In the genomic region with DNA sequence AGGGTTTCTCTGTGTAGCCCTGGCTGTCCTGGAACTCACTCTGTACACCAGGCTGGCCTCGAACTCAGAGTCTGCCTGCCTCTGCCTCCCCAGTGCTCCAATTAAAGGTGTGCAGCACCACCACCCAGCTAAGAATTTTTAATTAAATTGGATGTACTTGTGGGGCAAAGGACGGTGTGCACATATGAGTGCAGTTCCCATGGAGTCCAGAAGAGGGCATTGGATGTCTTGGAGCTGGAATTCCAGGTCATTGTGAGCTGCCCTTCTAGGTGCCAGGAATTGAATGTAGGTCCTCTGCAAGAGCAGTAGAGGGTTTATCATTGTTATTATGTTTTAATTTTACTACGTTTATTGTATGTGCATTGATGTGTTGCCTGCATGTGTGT, we compare ENCODE assay signal across 8 mouse cellular contexts. TPM values are rescaled to one million over a fixed set of nuclear protein-coding genes. Genes with fewer than 3 reads are reported as not detected.
A peak's percentile ranks its signal among the peaks of the same experiment; 100 is the strongest.
DNase-seq lines count a peak whose midpoint lies in the region; ATAC-seq and TF ChIP-seq lines count a peak whose summit lies in the region.

No protein-coding gene starts in this region.

- no peaks in the 10 kb centered on the region for H3K27me3 ChIP-seq in heart, embryonic 10.5 days (ENCODE audit: insufficient read depth, poor library complexity, severe bottlenecking)
- no peaks in the 10 kb centered on the region for H3K27me3 ChIP-seq in liver, postnatal 0 days (ENCODE audit: insufficient read depth, low read length)

- H3K36me3 ChIP-seq in heart, embryonic 10.5 days = no peaks in the 10 kb centered on the region
- no peaks in the 10 kb centered on the region for H3K36me3 ChIP-seq in liver, postnatal 0 days (replicated peaks; ENCODE audit: insufficient read depth, low read length)

- 0 out of 2 replicates have a peak overlapping the region, but pooled peaks have one; percentile 47 for H3K27ac ChIP-seq in heart, embryonic 10.5 days
- peak overlapping the region; percentile 70 for H3K27ac ChIP-seq in liver, postnatal 0 days (ENCODE audit: low read depth)

- WGBS in heart, embryonic 10.5 days = 17% methylated on average over 3 of the region's 3 CpGs
- 20% methylated on average over 3 of the region's 3 CpGs for WGBS in liver, postnatal 0 days (ENCODE audit: insufficient replicate concordance)

- H3K9ac ChIP-seq in liver, postnatal 0 days (replicated peaks) = 0 out of 2 replicates have a peak overlapping the region, but pooled peaks have one; percentile 11

- TF ChIP-seq EP300 in liver, postnatal 0 days (IDR thresholded peaks at IDR 0.05; ENCODE audit: low read depth) = no peak

- no peak for ATAC-seq in liver, postnatal 0 days
- ATAC-seq in erythroblast, adult 5-6 weeks (replicated peaks; ENCODE audit: low FRiP score, poor library complexity, severe bottlenecking) = no peak

- H3K4me3 ChIP-seq in heart, embryonic 10.5 days = no peak overlapping the region
- H3K4me3 ChIP-seq in liver, postnatal 0 days (ENCODE audit: low read depth, low read length) = 0 out of 2 replicates have a peak overlapping the region, but pooled peaks have one; percentile 17

- no peaks in the 10 kb centered on the region; the same call in 1 of the 2 replicates for H3K4me1 ChIP-seq in heart, embryonic 10.5 days
- peaks cover 13% of the 10 kb centered on the region for H3K4me1 ChIP-seq in liver, postnatal 0 days (ENCODE audit: insufficient read depth)

- H3K4me2 ChIP-seq in liver, postnatal 0 days (ENCODE audit: low read depth, low read length) = peak overlapping the region; percentile 55

- TF ChIP-seq CTCF in liver, postnatal 0 days (IDR thresholded peaks at IDR 0.05; ENCODE audit: low read depth) = peak; percentile 81

- peak; percentile 42 to 50 for DNase-seq in adrenal gland, postnatal 36 days
- no peak for DNase-seq in adrenal gland, postnatal 4 days (ENCODE audit: low spot score in 2 of 2)
- peak; percentile 24 for DNase-seq in right cerebral cortex, postnatal 4 days
- DNase-seq in right cerebral cortex, adult 18-20 months = no peak
- no peak for DNase-seq in heart, embryonic 10.5 days (ENCODE audit: low spot score)
- peak; percentile 54 for DNase-seq in liver, postnatal 0 days
- DNase-seq in layer of hippocampus, postnatal 25 days (ENCODE audit: extremely low spot score in 1 of 2, low spot score in 1 of 2) = no peak

- no peaks in the 10 kb centered on the region for H3K9me3 ChIP-seq in heart, embryonic 10.5 days
- H3K9me3 ChIP-seq in liver, postnatal 0 days (ENCODE audit: low read length) = no peaks in the 10 kb centered on the region

RNA-seq across cellular contexts. Expression of a gene that starts 3.4 kb away (rescaled TPM):
- 10 to 100 TPM; 90.5 to 96.3 TPM for total RNA-seq in adrenal gland, postnatal 36 days (2021)
- 10 to 100 TPM; 58.4 to 69.9 TPM for total RNA-seq in adrenal gland, postnatal 4 days (2021)
- 33.5 and 45.5 TPM in 2 replicates for polyA plus RNA-seq in heart, embryonic 10.5 days (2016; fragmentation: Nextera tagmentation; extraction: Ambion mirVana)
- 6.1 and 6.9 TPM in 2 replicates for polyA plus RNA-seq in liver, postnatal 0 days (2015; fragmentation: Nextera tagmentation; extraction: Ambion mirVana)
- total RNA-seq in erythroblast, adult 5-6 weeks (2015; ENCODE audit: low replicate concordance) = 1.7 and 5.0 TPM in 2 replicates
- total RNA-seq in erythroblast, adult 5-6 weeks (2017; ENCODE audit: low replicate concordance) = 7.4 and 22.4 TPM in 2 replicates
- 10 to 100 TPM; 56.2 to 61.6 TPM for total RNA-seq in layer of hippocampus, postnatal 25 days (2021)

RNA-seq across cellular contexts. Expression of a gene that starts 18.7 kb away (rescaled TPM):
- total RNA-seq in adrenal gland, postnatal 36 days (2021) = 100 to 1,000 TPM in 1 of 2 experiments, 10 to 100 TPM in 1; 73.4 to 195 TPM
- 100 to 1,000 TPM; 150 to 165 TPM for total RNA-seq in adrenal gland, postnatal 4 days (2021)
- 19.6 and 22.7 TPM in 2 replicates for polyA plus RNA-seq in heart, embryonic 10.5 days (2016; fragmentation: Nextera tagmentation; extraction: Ambion mirVana)
- polyA plus RNA-seq in liver, postnatal 0 days (2015; fragmentation: Nextera tagmentation; extraction: Ambion mirVana) = 37.9 and 39.9 TPM in 2 replicates
- total RNA-seq in erythroblast, adult 5-6 weeks (2015; ENCODE audit: low replicate concordance) = 13.0 and 26.1 TPM in 2 replicates
- total RNA-seq in erythroblast, adult 5-6 weeks (2017; ENCODE audit: low replicate concordance) = 10.3 and 11.9 TPM in 2 replicates
- 10 to 100 TPM; 21.7 to 23.7 TPM for total RNA-seq in layer of hippocampus, postnatal 25 days (2021)

RNA-seq across cellular contexts. Expression of a gene that starts 27.6 kb away (rescaled TPM):
- 10 to 100 TPM; 25.3 to 30.7 TPM for total RNA-seq in adrenal gland, postnatal 36 days (2021)
- total RNA-seq in adrenal gland, postnatal 4 days (2021) = 10 to 100 TPM; 29.1 to 34.6 TPM
- 25.4 and 25.7 TPM in 2 replicates for polyA plus RNA-seq in heart, embryonic 10.5 days (2016; fragmentation: Nextera tagmentation; extraction: Ambion mirVana)
- 3.0 and 3.5 TPM in 2 replicates for polyA plus RNA-seq in liver, postnatal 0 days (2015; fragmentation: Nextera tagmentation; extraction: Ambion mirVana)
- 7.9 and 12.3 TPM in 2 replicates for total RNA-seq in erythroblast, adult 5-6 weeks (2015; ENCODE audit: low replicate concordance)
- total RNA-seq in erythroblast, adult 5-6 weeks (2017; ENCODE audit: low replicate concordance) = 12.8 and 18.4 TPM in 2 replicates
- 10 to 100 TPM; 60.0 to 75.4 TPM for total RNA-seq in layer of hippocampus, postnatal 25 days (2021)

RNA-seq across cellular contexts. Expression of a gene that starts 27.8 kb away (rescaled TPM):
- total RNA-seq in adrenal gland, postnatal 36 days (2021) = 100 to 1,000 TPM in 1 of 2 experiments, 10 to 100 TPM in 1; 97.7 to 102 TPM
- total RNA-seq in adrenal gland, postnatal 4 days (2021) = 10 to 100 TPM; 72.9 to 77.3 TPM
- 105 and 108 TPM in 2 replicates for polyA plus RNA-seq in heart, embryonic 10.5 days (2016; fragmentation: Nextera tagmentation; extraction: Ambion mirVana)
- polyA plus RNA-seq in liver, postnatal 0 days (2015; fragmentation: Nextera tagmentation; extraction: Ambion mirVana) = 46.4 and 48.9 TPM in 2 replicates
- total RNA-seq in erythroblast, adult 5-6 weeks (2015; ENCODE audit: low replicate concordance) = 4.8 and 14.2 TPM in 2 replicates
- 6.4 and 13.0 TPM in 2 replicates for total RNA-seq in erythroblast, adult 5-6 weeks (2017; ENCODE audit: low replicate concordance)
- total RNA-seq in layer of hippocampus, postnatal 25 days (2021) = 10 to 100 TPM; 49.6 to 59.0 TPM

Comparison
In these comparisons a context has a peak if more than half of its experiments do, and no peak if none do; other contexts are left out.
1. DNase-seq: peak in adrenal gland, postnatal 36 days (2 of 2), right cerebral cortex, postnatal 4 days (single experiment) and liver, postnatal 0 days (single experiment); none in adrenal gland, postnatal 4 days (0 of 2), right cerebral cortex, adult 18-20 months (single experiment), heart, embryonic 10.5 days (single experiment) and layer of hippocampus, postnatal 25 days (0 of 2).